Mouse (Mus musculus): Measurements from ENCODE around the gene D6Ertd527e. TPM values are rescaled to one million over a fixed set of nuclear protein-coding genes. Genes with fewer than 3 reads are reported as not detected.

D6Ertd527e gene
- total and polyA plus RNA-seq, 2 experiments: not detected

GRCm38 (mm10) chr6:87150471-87150870 is 45.9 kb downstream of the D6Ertd527e start:
- H3K27me3 ChIP-seq (ENCODE audit: control insufficient read depth, insufficient read depth, low read length): no peaks in the 10 kb centered on the region
- DNase-seq (ENCODE audit: extremely low read depth, low read depth, low spot score): no peak
- H3K36me3 ChIP-seq (ENCODE audit: control insufficient read depth, insufficient read depth, low read length): no peaks in the 10 kb centered on the region
- H3K4me3 ChIP-seq (ENCODE audit: insufficient read depth, low read depth, low read length): no peak overlapping the region
- no peak overlapping the region for H3K27ac ChIP-seq (replicated peaks; ENCODE audit: insufficient read depth, low read depth, low read length)
- 86% methylated on average over 7 of the region's 7 CpGs for WGBS
- no peaks in the 10 kb centered on the region for H3K4me1 ChIP-seq (ENCODE audit: control insufficient read depth, insufficient read depth, low read length)
- TF ChIP-seq POLR2A (IDR thresholded peaks at IDR 0.05; ENCODE audit: extremely low read depth, insufficient read depth, low read length): no peak
- H3K9ac ChIP-seq (ENCODE audit: low read depth, low read length): no peak overlapping the region
- H3K79me2 ChIP-seq (ENCODE audit: control insufficient read depth, insufficient read depth, low read length): no peaks in the 10 kb centered on the region

GRCm38 (mm10) chr6:87151427-87151826 is 46.9 kb downstream of the D6Ertd527e start:
- Histone ChIP-seq H3K27ac (replicated peaks; ENCODE audit: insufficient read depth, low read depth, low read length) (no peak overlapping the region), H3K4me1 (ENCODE audit: control insufficient read depth, insufficient read depth, low read length) (no peaks in the 10 kb centered on the region), H3K4me3 (ENCODE audit: insufficient read depth, low read depth, low read length) (no peak overlapping the region), H3K9ac (ENCODE audit: low read depth, low read length) (no peak overlapping the region), H3K36me3 (ENCODE audit: control insufficient read depth, insufficient read depth, low read length) (no peaks in the 10 kb centered on the region), H3K27me3 (ENCODE audit: control insufficient read depth, insufficient read depth, low read length) (no peaks in the 10 kb centered on the region), H3K79me2 (ENCODE audit: control insufficient read depth, insufficient read depth, low read length) (no peaks in the 10 kb centered on the region)
- 94% methylated on average over 8 of the region's 8 CpGs for WGBS
- DNase-seq (ENCODE audit: extremely low read depth, low read depth, low spot score): no peak
- TF ChIP-seq CTCF (IDR thresholded peaks at IDR 0.05; ENCODE audit: low read depth, low read length) (no peak), POLR2A (IDR thresholded peaks at IDR 0.05; ENCODE audit: extremely low read depth, insufficient read depth, low read length) (no peak)

GRCm38 (mm10) chr6:87152461-87153230 is 48.1 kb downstream of the D6Ertd527e start:
- no peaks in the 10 kb centered on the region for H3K36me3 ChIP-seq (ENCODE audit: control insufficient read depth, insufficient read depth, low read length)
- no peaks in the 10 kb centered on the region for H3K4me1 ChIP-seq (ENCODE audit: control insufficient read depth, insufficient read depth, low read length)
- no peak overlapping the region for H3K9ac ChIP-seq (ENCODE audit: low read depth, low read length)
- DNase-seq (ENCODE audit: extremely low read depth, low read depth, low spot score): no peak
- no peak for TF ChIP-seq POLR2A (IDR thresholded peaks at IDR 0.05; ENCODE audit: extremely low read depth, insufficient read depth, low read length)
- no peak for TF ChIP-seq CTCF (IDR thresholded peaks at IDR 0.05; ENCODE audit: low read depth, low read length)
- no peak overlapping the region for H3K27ac ChIP-seq (replicated peaks; ENCODE audit: insufficient read depth, low read depth, low read length)
- no peak overlapping the region for H3K4me3 ChIP-seq (ENCODE audit: insufficient read depth, low read depth, low read length)
- 82% methylated on average over 21 of the region's 21 CpGs for WGBS
- H3K27me3 ChIP-seq (ENCODE audit: control insufficient read depth, insufficient read depth, low read length): no peaks in the 10 kb centered on the region
- H3K79me2 ChIP-seq (ENCODE audit: control insufficient read depth, insufficient read depth, low read length): no peaks in the 10 kb centered on the region

GRCm38 (mm10) chr6:87153231-87153580 is 48.7 kb downstream of the D6Ertd527e start:
- Histone ChIP-seq H3K4me1 (ENCODE audit: control insufficient read depth, insufficient read depth, low read length) (no peaks in the 10 kb centered on the region), H3K36me3 (ENCODE audit: control insufficient read depth, insufficient read depth, low read length) (no peaks in the 10 kb centered on the region), H3K9ac (ENCODE audit: low read depth, low read length) (no peak overlapping the region), H3K79me2 (ENCODE audit: control insufficient read depth, insufficient read depth, low read length) (no peaks in the 10 kb centered on the region), H3K27me3 (ENCODE audit: control insufficient read depth, insufficient read depth, low read length) (no peaks in the 10 kb centered on the region), H3K4me3 (ENCODE audit: insufficient read depth, low read depth, low read length) (no peak overlapping the region), H3K27ac (replicated peaks; ENCODE audit: insufficient read depth, low read depth, low read length) (no peak overlapping the region)
- 84% methylated on average over 7 of the region's 7 CpGs for WGBS
- no peak for DNase-seq (ENCODE audit: extremely low read depth, low read depth, low spot score)
- TF ChIP-seq CTCF (IDR thresholded peaks at IDR 0.05; ENCODE audit: low read depth, low read length) (no peak), POLR2A (IDR thresholded peaks at IDR 0.05; ENCODE audit: extremely low read depth, insufficient read depth, low read length) (no peak)

- no peak overlapping the region for H3K4me3 ChIP-seq (ENCODE audit: insufficient read depth, low read depth, low read length)
- no peaks in the 10 kb centered on the region for H3K79me2 ChIP-seq (ENCODE audit: control insufficient read depth, insufficient read depth, low read length)
- H3K36me3 ChIP-seq (ENCODE audit: control insufficient read depth, insufficient read depth, low read length): no peaks in the 10 kb centered on the region
- no peaks in the 10 kb centered on the region for H3K4me1 ChIP-seq (ENCODE audit: control insufficient read depth, insufficient read depth, low read length)
- no peak for DNase-seq (ENCODE audit: extremely low read depth, low read depth, low spot score)
- WGBS: 93% methylated on average over 3 of the region's 3 CpGs
- no peaks in the 10 kb centered on the region for H3K27me3 ChIP-seq (ENCODE audit: control insufficient read depth, insufficient read depth, low read length)
- H3K9ac ChIP-seq (ENCODE audit: low read depth, low read length): no peak overlapping the region
- H3K27ac ChIP-seq (replicated peaks; ENCODE audit: insufficient read depth, low read depth, low read length): no peak overlapping the region
- no peak for TF ChIP-seq POLR2A (IDR thresholded peaks at IDR 0.05; ENCODE audit: extremely low read depth, insufficient read depth, low read length)
- TF ChIP-seq CTCF (IDR thresholded peaks at IDR 0.05; ENCODE audit: low read depth, low read length): no peak
Observed at GRCm38 (mm10) chr6:87153836-87154235, 49.3 kb downstream of the D6Ertd527e start.

- Histone ChIP-seq H3K27ac (replicated peaks; ENCODE audit: insufficient read depth, low read depth, low read length) (no peak overlapping the region), H3K4me3 (ENCODE audit: insufficient read depth, low read depth, low read length) (no peak overlapping the region), H3K27me3 (ENCODE audit: control insufficient read depth, insufficient read depth, low read length) (no peaks in the 10 kb centered on the region), H3K9ac (ENCODE audit: low read depth, low read length) (no peak overlapping the region), H3K79me2 (ENCODE audit: control insufficient read depth, insufficient read depth, low read length) (no peaks in the 10 kb centered on the region), H3K36me3 (ENCODE audit: control insufficient read depth, insufficient read depth, low read length) (no peaks in the 10 kb centered on the region), H3K4me1 (ENCODE audit: control insufficient read depth, insufficient read depth, low read length) (no peaks in the 10 kb centered on the region)
- no peak for DNase-seq (ENCODE audit: extremely low read depth, low read depth, low spot score)
- TF ChIP-seq CTCF (IDR thresholded peaks at IDR 0.05; ENCODE audit: low read depth, low read length): no peak
- no peak for TF ChIP-seq POLR2A (IDR thresholded peaks at IDR 0.05; ENCODE audit: extremely low read depth, insufficient read depth, low read length)
- 91% methylated on average over 7 of the region's 7 CpGs for WGBS
Observed at GRCm38 (mm10) chr6:87158062-87158623, 53.6 kb downstream of the D6Ertd527e start.
